Mouse (Mus musculus): ENCODE data around the gene Rnf41. TPM values are rescaled to one million over a fixed set of nuclear protein-coding genes. Genes with fewer than 3 reads are reported as not detected.

The Rnf41 gene
- polyA plus RNA-seq (2015; fragmentation: Nextera tagmentation; extraction: Ambion mirVana): 40.8 and 42.9 TPM in 2 replicates

- H3K9ac ChIP-seq: peak within 1 kb of the TSS; percentile 78
- H3K9me3 ChIP-seq: no peaks in the 10 kb centered on the region
- peak within 1 kb of the TSS; percentile 96 for H3K27ac ChIP-seq
- under 1% methylated on average over 50 of the region's 50 CpGs for WGBS
- H3K27me3 ChIP-seq: no peaks in the 10 kb centered on the region
- peaks cover 39% of the 10 kb centered on the region for H3K4me1 ChIP-seq
- peak within 1 kb of the TSS; percentile 94 for H3K4me3 ChIP-seq
- ATAC-seq (ENCODE audit: insufficient number of reproducible peaks, low FRiP score, low TSS enrichment, low read depth): peak; percentile 90
- H3K36me3 ChIP-seq: peaks cover 31% of the 10 kb centered on the region
- H3K4me2 ChIP-seq: peak within 1 kb of the TSS; percentile 87
Measured at GRCm38 (mm10) chr10:128411211-128412054, at the start of gene Rnf41, which contains the start of gene Nabp2. TSS of gene Rnf41 (plus strand) at chr10:128411657. TSS of gene Nabp2 (minus strand) at chr10:128411492.

GRCm38 (mm10) chr10:128361836-128362235, 49.6 kb upstream of the Rnf41 start:
- no peak for ATAC-seq (ENCODE audit: insufficient number of reproducible peaks, low FRiP score, low TSS enrichment, low read depth)
- Histone ChIP-seq H3K9ac (no peak overlapping the region), H3K4me1 (no peaks in the 10 kb centered on the region), H3K4me3 (no peak overlapping the region), H3K36me3 (peaks cover 75% of the 10 kb centered on the region), H3K27ac (no peak overlapping the region), H3K4me2 (no peak overlapping the region), H3K27me3 (no peaks in the 10 kb centered on the region), H3K9me3 (no peaks in the 10 kb centered on the region)
- 93% methylated on average over 6 of the region's 6 CpGs for WGBS

GRCm38 (mm10) chr10:128362568-128362967, 48.9 kb upstream of the Rnf41 start:
- no peak overlapping the region for H3K9ac ChIP-seq
- WGBS: 42% methylated on average over 3 of the region's 3 CpGs
- no peak overlapping the region for H3K27ac ChIP-seq
- peaks cover 3% of the 10 kb centered on the region for H3K4me1 ChIP-seq
- peaks cover 70% of the 10 kb centered on the region for H3K36me3 ChIP-seq
- no peaks in the 10 kb centered on the region for H3K27me3 ChIP-seq
- no peak overlapping the region for H3K4me3 ChIP-seq
- no peak for ATAC-seq (ENCODE audit: insufficient number of reproducible peaks, low FRiP score, low TSS enrichment, low read depth)
- H3K9me3 ChIP-seq: no peaks in the 10 kb centered on the region
- H3K4me2 ChIP-seq: no peak overlapping the region

GRCm38 (mm10) chr10:128367899-128368401, 43.5 kb upstream of the Rnf41 start:
- Histone ChIP-seq H3K4me3 (peak overlapping the region; percentile 75), H3K4me1 (peaks cover 13% of the 10 kb centered on the region), H3K27me3 (no peaks in the 10 kb centered on the region), H3K4me2 (peak overlapping the region; percentile 85), H3K9ac (peak overlapping the region; percentile 69), H3K27ac (peak overlapping the region; percentile 97; the same call in 1 of the 2 replicates), H3K36me3 (peaks cover 18% of the 10 kb centered on the region), H3K9me3 (no peaks in the 10 kb centered on the region)
- ATAC-seq (ENCODE audit: insufficient number of reproducible peaks, low FRiP score, low TSS enrichment, low read depth): no peak; the same call in 1 of the 2 replicates
- 15% methylated on average over 19 of the region's 19 CpGs for WGBS

- Histone ChIP-seq H3K4me3 (peak within 1 kb of the TSS; percentile 75), H3K4me1 (peaks cover 13% of the 10 kb centered on the region), H3K27ac (peak within 1 kb of the TSS; percentile 97), H3K9ac (peak within 1 kb of the TSS; percentile 69), H3K27me3 (no peaks in the 10 kb centered on the region), H3K9me3 (no peaks in the 10 kb centered on the region), H3K36me3 (peaks cover 11% of the 10 kb centered on the region), H3K4me2 (peak within 1 kb of the TSS; percentile 85)
- under 1% methylated on average over 78 of the region's 87 CpGs for WGBS
- peak; percentile 93 for ATAC-seq (ENCODE audit: insufficient number of reproducible peaks, low FRiP score, low TSS enrichment, low read depth)
Measured at GRCm38 (mm10) chr10:128368402-128369217, 42.8 kb upstream of the Rnf41 start, which contains the start of gene Coq10a. TSS of gene Coq10a (minus strand) at chr10:128368997.

- Histone ChIP-seq H3K9me3 (no peaks in the 10 kb centered on the region), H3K4me2 (peak overlapping the region; percentile 85), H3K4me3 (peak overlapping the region; percentile 75), H3K4me1 (peaks cover 13% of the 10 kb centered on the region), H3K36me3 (peaks cover 10% of the 10 kb centered on the region; the same call in 1 of the 2 replicates), H3K27me3 (no peaks in the 10 kb centered on the region), H3K9ac (peak overlapping the region; percentile 69), H3K27ac (peak overlapping the region; percentile 97)
- 4% methylated on average over 9 of the region's 9 CpGs for WGBS
- no peak for ATAC-seq (ENCODE audit: insufficient number of reproducible peaks, low FRiP score, low TSS enrichment, low read depth)
Measured at GRCm38 (mm10) chr10:128369218-128369543, 42.3 kb upstream of the Rnf41 start.

GRCm38 (mm10) chr10:128369599-128369998, 41.9 kb upstream of the Rnf41 start:
- Histone ChIP-seq H3K9ac (peak overlapping the region; percentile 69; the same call in 1 of the 2 replicates), H3K4me2 (peak overlapping the region; percentile 85), H3K27me3 (no peaks in the 10 kb centered on the region), H3K4me3 (peak overlapping the region; percentile 75), H3K36me3 (peaks cover 10% of the 10 kb centered on the region; the same call in 1 of the 2 replicates), H3K4me1 (peaks cover 13% of the 10 kb centered on the region), H3K27ac (peak overlapping the region; percentile 97), H3K9me3 (no peaks in the 10 kb centered on the region)
- no peak for ATAC-seq (ENCODE audit: insufficient number of reproducible peaks, low FRiP score, low TSS enrichment, low read depth)
- 87% methylated on average over 6 of the region's 6 CpGs for WGBS

GRCm38 (mm10) chr10:128370021-128370420, 41.4 kb upstream of the Rnf41 start:
- Histone ChIP-seq H3K4me3 (no peak overlapping the region), H3K4me1 (peaks cover 13% of the 10 kb centered on the region), H3K9ac (no peak overlapping the region), H3K36me3 (peaks cover 7% of the 10 kb centered on the region; the same call in 1 of the 2 replicates), H3K4me2 (no peak overlapping the region), H3K27ac (no peak overlapping the region), H3K9me3 (no peaks in the 10 kb centered on the region), H3K27me3 (no peaks in the 10 kb centered on the region)
- WGBS: 64% methylated on average over 5 of the region's 6 CpGs
- no peak for ATAC-seq (ENCODE audit: insufficient number of reproducible peaks, low FRiP score, low TSS enrichment, low read depth)

- Histone ChIP-seq H3K27ac (no peak overlapping the region), H3K9ac (no peak overlapping the region), H3K4me2 (no peak overlapping the region), H3K9me3 (no peaks in the 10 kb centered on the region), H3K4me3 (no peak overlapping the region), H3K27me3 (no peaks in the 10 kb centered on the region), H3K4me1 (peaks cover 13% of the 10 kb centered on the region), H3K36me3 (peaks cover 1% of the 10 kb centered on the region; the same call in 1 of the 2 replicates)
- no peak for ATAC-seq (ENCODE audit: insufficient number of reproducible peaks, low FRiP score, low TSS enrichment, low read depth)
- 17% methylated on average over 4 of the region's 4 CpGs for WGBS
Measured at GRCm38 (mm10) chr10:128370601-128371000, 40.9 kb upstream of the Rnf41 start.

GRCm38 (mm10) chr10:128372142-128372541, 39.3 kb upstream of the Rnf41 start:
- no peak overlapping the region for H3K4me3 ChIP-seq
- H3K27me3 ChIP-seq: no peaks in the 10 kb centered on the region
- no peak for ATAC-seq (ENCODE audit: insufficient number of reproducible peaks, low FRiP score, low TSS enrichment, low read depth)

GRCm38 (mm10) chr10:128372989-128373748, 38.3 kb upstream of the Rnf41 start:
- peaks cover under 1% of the 10 kb centered on the region; the same call in 1 of the 2 replicates for H3K36me3 ChIP-seq
- no peak for ATAC-seq (ENCODE audit: insufficient number of reproducible peaks, low FRiP score, low TSS enrichment, low read depth)
- no peaks in the 10 kb centered on the region for H3K9me3 ChIP-seq
- no peak overlapping the region for H3K4me3 ChIP-seq
- no peak overlapping the region for H3K27ac ChIP-seq
- H3K9ac ChIP-seq: no peak overlapping the region
- WGBS: 78% methylated on average over 6 of the region's 6 CpGs
- no peaks in the 10 kb centered on the region for H3K27me3 ChIP-seq
- H3K4me2 ChIP-seq: no peak overlapping the region
- H3K4me1 ChIP-seq: peaks cover 17% of the 10 kb centered on the region

More at GRCm38 (mm10) chr10:128372142-128372541, 39.3 kb upstream of the Rnf41 start:
- Histone ChIP-seq H3K36me3 (no peaks in the 10 kb centered on the region), H3K4me2 (no peak overlapping the region), H3K4me1 (peaks cover 19% of the 10 kb centered on the region), H3K9me3 (no peaks in the 10 kb centered on the region), H3K9ac (no peak overlapping the region), H3K27ac (no peak overlapping the region)
- WGBS: 77% methylated on average over 5 of the region's 5 CpGs

Data from limb, embryonic 15.5 days (tissue).